Mouse (Mus musculus): Measurements from ENCODE around the gene Reps2.

DNA sequence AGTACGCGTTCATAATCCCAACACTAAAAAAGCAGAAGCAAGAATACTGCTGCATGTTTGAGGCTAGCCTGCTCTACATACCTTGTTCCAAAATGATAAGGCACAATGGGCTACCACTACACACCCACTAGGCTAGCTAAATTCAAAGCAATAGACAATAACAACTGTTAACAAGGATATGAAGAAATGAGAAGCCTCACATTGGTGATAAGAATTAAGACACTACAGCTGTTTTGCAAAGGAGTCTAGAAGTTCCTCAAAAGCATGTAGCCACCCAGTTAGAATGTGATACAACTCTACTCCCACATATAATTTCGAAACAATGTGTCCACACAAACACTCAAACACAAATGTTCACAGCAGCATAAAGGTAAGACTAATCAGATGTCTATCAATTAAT, 24.9 kb downstream of the Reps2 start:
- TF ChIP-seq CTCF (IDR thresholded peaks at IDR 0.05; ENCODE audit: low read depth, low read length): no peak
- TF ChIP-seq GATA1 (IDR thresholded peaks at IDR 0.05; ENCODE audit: borderline replicate concordance, low read length): no peak
- TF ChIP-seq GATA2 (IDR thresholded peaks at IDR 0.05; ENCODE audit: borderline replicate concordance, low read depth, low read length): no peak
